Mouse (Mus musculus) limb, embryonic 13.5 days (tissue): ENCODE data around the gene Klhl13. TPM values are rescaled to one million over a fixed set of nuclear protein-coding genes. Genes with fewer than 3 reads are reported as not detected.
A peak's percentile ranks its signal among the peaks of the same experiment; 100 is the strongest.

Experiments
- ATAC-seq: fragments of 200-750 bp; cut with Nextera tagmentation; 2 replicates; pipeline ENCODE4 v1.8.0; 2017; ENCODE audit warnings: low read depth, moderate number of reproducible peaks, moderate TSS enrichment; ENCODE audit not compliant: low FRiP score
- H3K27ac ChIP-seq: fragments of 300-500 bp; sonication (generic); 2 replicates; pipeline ENCODE4 v1.5.1; 2015; ENCODE audit warnings: inconsistent platforms, mild to moderate bottlenecking, moderate library complexity
- H3K27me3 ChIP-seq: fragments of 300-500 bp; sonication (generic); 2 replicates; pipeline ENCODE4 v1.6.1; 2015; ENCODE audit warnings: mild to moderate bottlenecking, inconsistent platforms
- H3K36me3 ChIP-seq: fragments of 300-500 bp; sonication (generic); 2 replicates; pipeline ENCODE4 v1.6.1; 2015; ENCODE audit warnings: inconsistent platforms, mild to moderate bottlenecking, moderate library complexity
- H3K4me1 ChIP-seq: fragments of 300-500 bp; sonication (generic); 2 replicates; pipeline ENCODE4 v1.6.1; 2015; ENCODE audit warnings: inconsistent platforms
- H3K4me2 ChIP-seq: fragments of 300-500 bp; sonication (generic); replicated peaks from 2 replicates; pipeline ENCODE4 v1.6.1; 2015; ENCODE audit warnings: inconsistent platforms, mild to moderate bottlenecking, moderate library complexity
- H3K4me3 ChIP-seq: fragments of 300-500 bp; sonication (generic); 2 replicates; pipeline ENCODE4 v1.5.1; 2015; ENCODE audit warnings: moderate library complexity, mild to moderate bottlenecking, inconsistent platforms
- H3K9ac ChIP-seq: fragments of 300-500 bp; sonication (generic); 2 replicates; pipeline ENCODE4 v1.6.1; 2015; ENCODE audit warnings: mild to moderate bottlenecking, inconsistent platforms
- H3K9me3 ChIP-seq: fragments of 300-500 bp; sonication (generic); 2 replicates; pipeline ENCODE4 v1.6.1; 2016; ENCODE audit warnings: inconsistent platforms
- WGBS: fragments of 180-500 bp; shearing (Covaris S2); methylation state at CpG from one replicate; pipeline ENCODE4 v1.1.7; 2015; 5-methylcytosine and 5-hydroxymethylcytosine counted together
- polyA plus RNA-seq: library from polyadenylated mRNA; unstranded; fragments of >200 nt; fragmentation: Nextera tagmentation; extraction: Ambion mirVana; gene quantifications from 2 replicates; pipeline ENCODE4 v1.2.1, GENCODE M21; 2015

Klhl13 gene
- polyA plus RNA-seq, 1 experiment from 2014 or later: 88.9 TPM

DNA sequence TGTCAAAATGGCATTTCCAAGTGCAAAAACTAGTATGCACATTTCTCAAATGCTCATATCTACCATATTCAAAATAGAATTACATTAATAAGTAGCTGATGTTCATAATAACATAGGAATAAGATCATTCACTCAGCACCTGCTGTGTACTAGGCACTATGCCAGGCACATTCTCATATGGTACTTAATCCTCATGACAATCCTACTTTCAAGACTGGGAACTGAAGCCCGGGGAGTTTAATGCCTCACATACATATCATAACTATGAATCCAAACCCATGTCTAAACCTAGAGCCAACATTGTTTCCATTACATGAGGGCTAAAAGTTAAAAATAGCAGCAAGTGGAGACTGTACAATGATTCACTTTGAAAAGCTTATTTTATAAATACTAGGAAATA is 97.3 kb downstream of the Klhl13 start:
- no peaks in the 10 kb centered on the region for H3K4me1 ChIP-seq
- WGBS: 57% methylated on average over 1 of the region's 1 CpGs
- no peak overlapping the region for H3K4me3 ChIP-seq
- H3K27ac ChIP-seq: no peak overlapping the region
- H3K9ac ChIP-seq: no peak overlapping the region
- ATAC-seq: peak; percentile 28; the same call in 1 of the 2 replicates
- no peaks in the 10 kb centered on the region for H3K27me3 ChIP-seq
- H3K9me3 ChIP-seq: no peaks in the 10 kb centered on the region
- H3K4me2 ChIP-seq: no peak overlapping the region
- no peaks in the 10 kb centered on the region for H3K36me3 ChIP-seq

DNA sequence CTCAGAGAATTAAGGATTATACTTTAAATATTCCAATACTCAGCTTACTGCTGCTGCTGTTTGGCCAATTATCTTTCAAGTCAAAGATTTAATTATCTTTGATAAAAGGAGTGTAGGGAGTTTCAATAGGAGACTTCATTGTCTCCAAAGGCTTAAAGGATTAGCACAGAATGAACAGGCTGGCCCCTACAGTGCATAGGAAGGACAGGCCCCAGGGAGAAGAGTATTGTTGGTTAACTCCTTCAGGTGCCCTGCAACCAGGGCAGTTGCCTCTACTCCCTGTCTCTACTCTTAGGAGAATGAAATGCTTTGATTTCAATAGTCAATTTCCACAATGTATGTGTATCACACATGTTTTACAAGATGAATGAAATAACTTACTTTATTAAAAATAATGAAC is 116.1 kb downstream of the Klhl13 start:
- Histone ChIP-seq H3K27ac (no peak overlapping the region), H3K36me3 (no peaks in the 10 kb centered on the region), H3K4me2 (no peak overlapping the region), H3K9me3 (no peaks in the 10 kb centered on the region), H3K27me3 (no peaks in the 10 kb centered on the region), H3K4me1 (no peaks in the 10 kb centered on the region), H3K4me3 (no peak overlapping the region), H3K9ac (no peak overlapping the region)
- no peak for ATAC-seq
